Mouse (Mus musculus) hindbrain, embryonic 16.5 days (tissue): ENCODE data around the gene Abca8b. TPM values are rescaled to one million over a fixed set of nuclear protein-coding genes. Genes with fewer than 3 reads are reported as not detected.

Experiments
- ATAC-seq: fragments of 200-750 bp; cut with Nextera tagmentation; 2 replicates; pipeline ENCODE4 v1.8.0; 2017; ENCODE audit warnings: moderate TSS enrichment, moderate library complexity
- H3K27ac ChIP-seq: fragments of 300-500 bp; sonication (generic); 2 replicates; pipeline ENCODE4 v1.5.1; 2014; ENCODE audit warnings: low read depth, mild to moderate bottlenecking, control low read depth, low read length, moderate library complexity
- H3K27me3 ChIP-seq: fragments of 300-500 bp; sonication (generic); replicated peaks from 2 replicates; pipeline ENCODE4 v1.6.1; 2014; ENCODE audit warnings: low read length; ENCODE audit not compliant: control insufficient read depth, insufficient read depth
- H3K36me3 ChIP-seq: fragments of 300-500 bp; sonication (generic); 2 replicates; pipeline ENCODE4 v1.6.1; 2014; ENCODE audit warnings: mild to moderate bottlenecking, low read length, moderate library complexity, mixed read lengths; ENCODE audit not compliant: control insufficient read depth, insufficient read depth
- H3K4me1 ChIP-seq: fragments of 300-500 bp; sonication (generic); 2 replicates; pipeline ENCODE4 v1.6.1; 2014; ENCODE audit warnings: low read depth, low read length; ENCODE audit not compliant: control insufficient read depth, insufficient read depth
- H3K4me2 ChIP-seq: fragments of 300-500 bp; sonication (generic); 2 replicates; pipeline ENCODE4 v1.6.1; 2014; ENCODE audit warnings: mild to moderate bottlenecking, low read length, control low read depth, moderate library complexity
- H3K4me3 ChIP-seq: fragments of 300-500 bp; sonication (generic); 2 replicates; pipeline ENCODE4 v1.5.1; 2014; ENCODE audit warnings: mild to moderate bottlenecking, low read length, control low read depth, moderate library complexity
- H3K9ac ChIP-seq: fragments of 300-500 bp; sonication (generic); 2 replicates; pipeline ENCODE4 v1.6.1; 2014; ENCODE audit warnings: low read depth, mild to moderate bottlenecking, control low read depth, low read length, moderate library complexity
- H3K9me3 ChIP-seq: fragments of 300-500 bp; sonication (generic); 2 replicates; pipeline ENCODE4 v1.6.1; 2014; ENCODE audit warnings: mild to moderate bottlenecking, low read length, moderate library complexity; ENCODE audit not compliant: control insufficient read depth
- WGBS: fragments of 180-500 bp; shearing (Covaris S2); extraction: QIAGEN DNeasy Blood & Tissue Kit; methylation state at CpG from one replicate; pipeline ENCODE4 v1.1.7; 2014; 5-methylcytosine and 5-hydroxymethylcytosine counted together
- polyA plus RNA-seq: library from polyadenylated mRNA; unstranded; fragments of >200 nt; fragmentation: Nextera tagmentation; extraction: Ambion mirVana; gene quantifications from 2 replicates; pipeline ENCODE4 v1.2.1, GENCODE M21; 2015

Abca8b gene
- polyA plus RNA-seq, 1 experiment from 2014 or later: 1.4 TPM

- WGBS: 33% methylated on average over 6 of the region's 6 CpGs
- H3K27me3 ChIP-seq: no peaks in the 10 kb centered on the region
- H3K4me1 ChIP-seq: peaks cover 5% of the 10 kb centered on the region
- ATAC-seq: no peak; the same call in 1 of the 2 replicates
- no peak overlapping the region for H3K27ac ChIP-seq
- no peak overlapping the region for H3K9ac ChIP-seq
- H3K9me3 ChIP-seq: no peaks in the 10 kb centered on the region
- no peaks in the 10 kb centered on the region for H3K36me3 ChIP-seq
- no peak overlapping the region for H3K4me3 ChIP-seq
- no peak overlapping the region for H3K4me2 ChIP-seq
Measured at GRCm38 (mm10) chr11:109902616-109903598, 92.7 kb downstream of the Abca8b start.

GRCm38 (mm10) chr11:109900491-109901241 lies 95.0 kb downstream of the Abca8b start:
- no peak overlapping the region for H3K4me3 ChIP-seq
- no peak overlapping the region for H3K4me2 ChIP-seq
- H3K27ac ChIP-seq: no peak overlapping the region
- WGBS: 45% methylated on average over 4 of the region's 4 CpGs
- H3K4me1 ChIP-seq: peaks cover 5% of the 10 kb centered on the region
- H3K9me3 ChIP-seq: no peaks in the 10 kb centered on the region
- H3K36me3 ChIP-seq: no peaks in the 10 kb centered on the region
- no peak for ATAC-seq
- H3K27me3 ChIP-seq: no peaks in the 10 kb centered on the region
- H3K9ac ChIP-seq: no peak overlapping the region

GRCm38 (mm10) chr11:109898791-109899467 lies 96.7 kb downstream of the Abca8b start:
- ATAC-seq: no peak

GRCm38 (mm10) chr11:109895952-109896530 lies 99.6 kb downstream of the Abca8b start:
- no peaks in the 10 kb centered on the region for H3K9me3 ChIP-seq
- H3K27ac ChIP-seq: no peak overlapping the region
- H3K4me3 ChIP-seq: no peak overlapping the region
- no peak overlapping the region for H3K4me2 ChIP-seq
- no peaks in the 10 kb centered on the region for H3K36me3 ChIP-seq
- no peaks in the 10 kb centered on the region for H3K4me1 ChIP-seq
- WGBS: 54% methylated on average over 6 of the region's 6 CpGs
- ATAC-seq: no peak
- H3K27me3 ChIP-seq: no peaks in the 10 kb centered on the region
- no peak overlapping the region for H3K9ac ChIP-seq

More at GRCm38 (mm10) chr11:109898791-109899467, 96.7 kb downstream of the Abca8b start:
- Histone ChIP-seq H3K27ac (no peak overlapping the region), H3K4me3 (no peak overlapping the region), H3K4me1 (peaks cover 5% of the 10 kb centered on the region), H3K36me3 (no peaks in the 10 kb centered on the region), H3K27me3 (no peaks in the 10 kb centered on the region), H3K4me2 (no peak overlapping the region), H3K9me3 (no peaks in the 10 kb centered on the region), H3K9ac (no peak overlapping the region)
- 89% methylated on average over 6 of the region's 6 CpGs for WGBS

GRCm38 (mm10) chr11:109895496-109895895 lies 100.1 kb downstream of the Abca8b start:
- Histone ChIP-seq H3K4me1 (no peaks in the 10 kb centered on the region), H3K4me2 (no peak overlapping the region), H3K9me3 (no peaks in the 10 kb centered on the region), H3K27me3 (no peaks in the 10 kb centered on the region), H3K9ac (no peak overlapping the region), H3K4me3 (no peak overlapping the region), H3K27ac (no peak overlapping the region), H3K36me3 (no peaks in the 10 kb centered on the region)
- no peak for ATAC-seq
- WGBS: 82% methylated on average over 4 of the region's 4 CpGs

GRCm38 (mm10) chr11:109893894-109894804 lies 101.5 kb downstream of the Abca8b start:
- Histone ChIP-seq H3K4me3 (no peak overlapping the region), H3K27me3 (no peaks in the 10 kb centered on the region), H3K4me2 (no peak overlapping the region), H3K9ac (no peak overlapping the region), H3K4me1 (no peaks in the 10 kb centered on the region), H3K9me3 (no peaks in the 10 kb centered on the region), H3K27ac (no peak overlapping the region), H3K36me3 (no peaks in the 10 kb centered on the region)
- 89% methylated on average over 3 of the region's 3 CpGs for WGBS
- no peak for ATAC-seq

GRCm38 (mm10) chr11:109891989-109892386 lies 103.7 kb downstream of the Abca8b start:
- WGBS: 81% methylated on average over 4 of the region's 4 CpGs

GRCm38 (mm10) chr11:109891371-109891988 lies 104.2 kb downstream of the Abca8b start:
- H3K4me1 ChIP-seq: no peaks in the 10 kb centered on the region
- no peaks in the 10 kb centered on the region for H3K27me3 ChIP-seq
- no peaks in the 10 kb centered on the region for H3K9me3 ChIP-seq
- 60% methylated on average over 8 of the region's 8 CpGs for WGBS
- H3K36me3 ChIP-seq: no peaks in the 10 kb centered on the region
- H3K9ac ChIP-seq: no peak overlapping the region
- H3K4me3 ChIP-seq: no peak overlapping the region
- ATAC-seq: no peak
- no peak overlapping the region for H3K4me2 ChIP-seq
- H3K27ac ChIP-seq: no peak overlapping the region

More at GRCm38 (mm10) chr11:109891989-109892386, 103.7 kb downstream of the Abca8b start:
- Histone ChIP-seq H3K9ac (no peak overlapping the region), H3K4me1 (no peaks in the 10 kb centered on the region), H3K4me2 (no peak overlapping the region), H3K4me3 (no peak overlapping the region), H3K27me3 (no peaks in the 10 kb centered on the region), H3K9me3 (no peaks in the 10 kb centered on the region), H3K36me3 (no peaks in the 10 kb centered on the region), H3K27ac (no peak overlapping the region)
- no peak for ATAC-seq
